Comparison of ENCODE assay signal across 10 mouse cellular contexts in the genomic region with DNA sequence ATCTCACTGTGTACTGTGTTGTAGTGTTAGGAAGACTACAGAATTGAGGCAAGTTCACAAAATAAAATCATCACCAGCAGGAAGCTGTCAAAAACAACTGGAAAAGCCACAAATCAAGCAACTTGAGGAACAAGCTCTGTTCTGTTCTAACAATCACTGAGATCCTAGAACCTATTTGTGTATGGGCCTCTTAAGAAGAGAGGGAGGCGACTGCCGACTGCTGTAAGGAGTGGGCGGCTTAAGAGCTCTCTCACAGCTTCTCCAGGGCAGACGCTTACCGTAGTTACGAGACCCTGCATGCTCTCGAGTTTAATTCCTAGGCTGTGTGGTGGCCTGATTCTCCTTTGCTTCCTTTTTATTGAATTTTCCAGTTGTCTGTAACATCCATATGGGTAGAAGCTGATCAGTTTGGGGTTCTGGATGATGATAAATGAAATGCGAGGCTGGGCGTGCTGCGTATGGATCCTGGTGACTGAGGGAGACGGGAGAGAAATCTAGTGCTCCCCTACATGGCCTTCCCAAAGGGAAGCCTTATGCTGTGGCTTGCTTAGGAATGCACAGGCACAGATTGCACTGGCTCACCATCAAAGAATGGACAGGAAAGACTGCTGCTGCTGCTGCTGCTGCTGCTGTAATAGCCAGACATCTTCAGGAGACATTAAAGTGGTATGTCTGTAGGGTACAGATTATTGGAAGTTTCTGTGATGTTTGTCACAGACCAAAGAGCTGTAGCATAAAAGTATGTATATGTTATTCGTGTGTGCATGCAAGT.
DNase-seq lines count a peak whose midpoint lies in the region; ATAC-seq and TF ChIP-seq lines count a peak whose summit lies in the region.
"Had no signal": no experiment of that assay in that cellular context is flagged by ENCODE, and none has a peak within 500 bp of the region (broad histone marks: within the 10 kb centered on the region; RNA-seq: fewer than 3 reads in every experiment).

No protein-coding gene starts in this region.

- no peak for DNase-seq in kidney, adult 11 months
- DNase-seq in 3T3-L1 (ENCODE audit: low read depth, low spot score): peak; percentile 71
- peak; percentile 41 for DNase-seq in MN1 (ENCODE audit: low spot score)
- peak; percentile 47 for DNase-seq in heart, postnatal 0 days (ENCODE audit: low spot score)
- DNase-seq in embryo, embryonic 10 days (ENCODE audit: low spot score): no peak
- DNase-seq in hindbrain, embryonic 11.5 days (ENCODE audit: low spot score): no peak
- DNase-seq: gastrocnemius, postnatal 10 days; layer of hippocampus, adult 9-11 months had no signal

- no peak for TF ChIP-seq CTCF in heart, postnatal 0 days (IDR thresholded peaks at IDR 0.05; ENCODE audit: low read depth)

- WGBS in kidney, embryonic 15.5 days: 52% methylated on average over 12 of the region's 12 CpGs
- WGBS in heart, postnatal 0 days: 30% methylated on average over 12 of the region's 12 CpGs
- WGBS in hindbrain, embryonic 11.5 days: 79% methylated on average over 12 of the region's 12 CpGs

- no peak overlapping the region for H3K4me3 ChIP-seq in kidney, embryonic 15.5 days (replicated peaks)
- peak overlapping the region; percentile 2; the same call in 1 of the 2 replicates for H3K4me3 ChIP-seq in heart, postnatal 0 days (ENCODE audit: low read depth, low read length)
- no peak overlapping the region for H3K4me3 ChIP-seq in hindbrain, embryonic 11.5 days (ENCODE audit: low read depth, low read length)

- H3K27me3 ChIP-seq in kidney, embryonic 15.5 days: no peaks in the 10 kb centered on the region
- H3K27me3 ChIP-seq in heart, postnatal 0 days (ENCODE audit: control insufficient read depth, insufficient read depth, low read length): no peaks in the 10 kb centered on the region
- H3K27me3 ChIP-seq in hindbrain, embryonic 11.5 days (ENCODE audit: control insufficient read depth, insufficient read depth, low read length): no peaks in the 10 kb centered on the region

- peaks cover 18% of the 10 kb centered on the region for H3K36me3 ChIP-seq in kidney, embryonic 15.5 days
- H3K36me3 ChIP-seq in heart, postnatal 0 days (replicated peaks; ENCODE audit: control insufficient read depth, insufficient read depth, low read length): peaks cover 15% of the 10 kb centered on the region; the same call in 1 of the 2 replicates
- H3K36me3 ChIP-seq in hindbrain, embryonic 11.5 days (ENCODE audit: control insufficient read depth, insufficient read depth, low read length): no peaks in the 10 kb centered on the region

- ATAC-seq in kidney, embryonic 15.5 days (replicated peaks; ENCODE audit: low FRiP score): no peak; the same call in 1 of the 2 replicates
- ATAC-seq in heart, postnatal 0 days (ENCODE audit: insufficient read depth, low read depth): peak; percentile 19; the same call in 1 of the 2 replicates
- no peak for ATAC-seq in megakaryocyte progenitor cell, adult 5-6 weeks (replicated peaks; ENCODE audit: poor library complexity)
- ATAC-seq in hindbrain, embryonic 11.5 days (ENCODE audit: low FRiP score): no peak

- peak overlapping the region; percentile 57 for H3K27ac ChIP-seq in kidney, embryonic 15.5 days
- H3K27ac ChIP-seq in heart, postnatal 0 days (ENCODE audit: low read depth): peak overlapping the region; percentile 70
- H3K27ac ChIP-seq in hindbrain, embryonic 11.5 days (ENCODE audit: low read depth, low read length): no peak overlapping the region

- TF ChIP-seq EP300 in heart, postnatal 0 days (IDR thresholded peaks at IDR 0.05; ENCODE audit: low read depth): no peak

- H3K4me2 ChIP-seq in kidney, embryonic 15.5 days: peak overlapping the region; percentile 30
- H3K4me2 ChIP-seq in heart, postnatal 0 days (ENCODE audit: low read depth, low read length): peak overlapping the region; percentile 41
- no peak overlapping the region for H3K4me2 ChIP-seq in hindbrain, embryonic 11.5 days (replicated peaks; ENCODE audit: low read depth, low read length)

- no peaks in the 10 kb centered on the region for H3K9me3 ChIP-seq in kidney, embryonic 15.5 days (replicated peaks)
- no peaks in the 10 kb centered on the region for H3K9me3 ChIP-seq in heart, postnatal 0 days (replicated peaks; ENCODE audit: control insufficient read depth, low read length)
- no peaks in the 10 kb centered on the region for H3K9me3 ChIP-seq in hindbrain, embryonic 11.5 days (ENCODE audit: control insufficient read depth, low read length)

- H3K9ac ChIP-seq in kidney, embryonic 15.5 days: 0 out of 2 replicates have a peak overlapping the region, but pooled peaks have one; percentile 26
- H3K9ac ChIP-seq in heart, postnatal 0 days (replicated peaks; ENCODE audit: low read depth, low read length): 0 out of 2 replicates have a peak overlapping the region, but pooled peaks have one; percentile 17
- no peak overlapping the region for H3K9ac ChIP-seq in hindbrain, embryonic 11.5 days (ENCODE audit: low read depth, low read length)

- peaks cover 97% of the 10 kb centered on the region for H3K4me1 ChIP-seq in kidney, embryonic 15.5 days
- peaks cover 88% of the 10 kb centered on the region for H3K4me1 ChIP-seq in heart, postnatal 0 days (ENCODE audit: control insufficient read depth, insufficient read depth)
- no peaks in the 10 kb centered on the region for H3K4me1 ChIP-seq in hindbrain, embryonic 11.5 days (replicated peaks; ENCODE audit: control insufficient read depth, insufficient read depth, low read length)

Comparison
In these comparisons a context has a peak if more than half of its experiments do, and no peak if none do; other contexts are left out.
1. DNase-seq: peak in 3T3-L1 (single experiment), MN1 (single experiment) and heart, postnatal 0 days (single experiment); none in kidney, adult 11 months (single experiment), embryo, embryonic 10 days (single experiment) and hindbrain, embryonic 11.5 days (single experiment).